Mouse (Mus musculus): ENCODE results near the gene Cacna1g.
"Not testable (repeated sequence)": the region's sequence is repeated elsewhere in the genome, so short reads cannot be mapped to it uniquely, and the experiment has no call there.

The Cacna1g gene

GRCm38 (mm10) chr11:94404178-94404577 lies 69.8 kb downstream of the Cacna1g start:
- DNase-seq (ENCODE audit: low read depth, low spot score): no peak

DNA sequence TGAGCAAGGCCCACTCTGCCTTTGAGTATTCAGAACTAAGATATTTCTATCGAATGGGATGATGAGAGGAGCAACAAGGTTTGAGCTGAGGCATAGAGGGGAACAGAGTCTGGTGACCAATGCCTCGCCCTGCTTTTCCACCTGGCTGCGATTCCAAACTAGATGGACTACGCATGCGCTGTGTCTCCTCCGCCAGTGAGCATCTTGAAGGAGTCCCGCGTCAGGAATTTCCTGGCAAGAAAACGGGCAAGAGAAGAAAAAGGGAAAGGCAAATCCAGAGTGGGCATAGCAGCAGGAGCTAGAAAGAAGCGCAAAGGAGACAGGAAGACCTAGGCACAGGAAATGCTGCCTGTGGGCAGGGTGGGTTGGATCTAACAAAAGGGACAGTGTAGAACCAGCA lies 70.2 kb downstream of the Cacna1g start:
- DNase-seq (ENCODE audit: low read depth, low spot score): no peak

GRCm38 (mm10) chr11:94402731-94403130 lies 71.3 kb downstream of the Cacna1g start:
- no peak for DNase-seq (ENCODE audit: low read depth, low spot score)

- not testable (repeated sequence) for DNase-seq (ENCODE audit: low read depth, low spot score)
Observed at GRCm38 (mm10) chr11:94402029-94402428, 72.0 kb downstream of the Cacna1g start.

DNA sequence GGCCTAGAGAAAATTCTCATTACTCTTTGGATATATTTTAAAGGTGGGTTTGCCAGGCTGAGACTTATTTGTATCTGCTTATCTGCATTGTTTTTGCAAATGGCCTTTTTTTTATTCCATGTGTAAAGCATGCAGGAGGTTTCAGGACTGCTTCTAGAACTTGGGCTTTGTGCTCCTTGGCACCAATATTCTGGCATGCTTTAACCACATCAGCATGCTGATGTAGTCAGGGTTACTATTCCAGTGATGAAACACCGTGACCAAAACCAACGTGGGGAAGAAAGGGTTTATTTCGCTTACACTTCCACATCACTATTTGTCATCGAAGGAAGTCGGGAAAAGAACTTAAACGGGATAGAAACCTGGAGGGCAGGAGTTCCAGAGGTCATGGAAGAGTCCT lies 73.0 kb downstream of the Cacna1g start:
- no peak for DNase-seq (ENCODE audit: low read depth, low spot score)

- no peak for DNase-seq (ENCODE audit: low read depth, low spot score)
Observed at GRCm38 (mm10) chr11:94394107-94394506, 79.9 kb downstream of the Cacna1g start.

GRCm38 (mm10) chr11:94393490-94393889 lies 80.5 kb downstream of the Cacna1g start:
- not testable (repeated sequence) for DNase-seq (ENCODE audit: low read depth, low spot score)

DNA sequence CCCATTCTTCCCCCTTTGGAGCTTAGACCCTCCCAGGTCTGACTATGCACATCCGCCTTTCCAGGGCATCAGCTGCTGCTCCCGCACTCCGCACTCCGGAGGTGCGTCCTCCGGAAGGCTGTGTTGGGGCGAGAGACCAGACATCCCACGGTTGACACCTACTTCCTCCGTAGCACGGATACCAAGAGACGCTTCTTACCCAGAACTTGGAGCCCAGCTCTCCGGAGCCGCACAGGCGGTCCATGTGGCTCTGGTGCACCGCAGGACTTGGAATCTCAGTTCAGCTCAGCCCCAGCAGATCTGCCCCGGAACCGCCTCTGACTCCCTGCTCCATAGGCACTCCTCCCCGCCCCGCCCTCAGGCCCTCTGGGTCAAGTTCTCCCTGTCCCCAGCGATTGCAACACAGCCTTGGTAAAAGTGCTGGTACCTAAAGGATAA lies 81.3 kb downstream of the Cacna1g start, which contains the start of gene Abcc3:
TSS of gene Abcc3 (minus strand) at position 326 of the 438 bp plus-strand sequence.
- peak; percentile 48 for DNase-seq (ENCODE audit: low read depth, low spot score)

GRCm38 (mm10) chr11:94391661-94392060 lies 82.3 kb downstream of the Cacna1g start:
- DNase-seq (ENCODE audit: low read depth, low spot score): no peak

- DNase-seq (ENCODE audit: low read depth, low spot score): no peak
Observed at GRCm38 (mm10) chr11:94390825-94391224, 83.2 kb downstream of the Cacna1g start.

DNA sequence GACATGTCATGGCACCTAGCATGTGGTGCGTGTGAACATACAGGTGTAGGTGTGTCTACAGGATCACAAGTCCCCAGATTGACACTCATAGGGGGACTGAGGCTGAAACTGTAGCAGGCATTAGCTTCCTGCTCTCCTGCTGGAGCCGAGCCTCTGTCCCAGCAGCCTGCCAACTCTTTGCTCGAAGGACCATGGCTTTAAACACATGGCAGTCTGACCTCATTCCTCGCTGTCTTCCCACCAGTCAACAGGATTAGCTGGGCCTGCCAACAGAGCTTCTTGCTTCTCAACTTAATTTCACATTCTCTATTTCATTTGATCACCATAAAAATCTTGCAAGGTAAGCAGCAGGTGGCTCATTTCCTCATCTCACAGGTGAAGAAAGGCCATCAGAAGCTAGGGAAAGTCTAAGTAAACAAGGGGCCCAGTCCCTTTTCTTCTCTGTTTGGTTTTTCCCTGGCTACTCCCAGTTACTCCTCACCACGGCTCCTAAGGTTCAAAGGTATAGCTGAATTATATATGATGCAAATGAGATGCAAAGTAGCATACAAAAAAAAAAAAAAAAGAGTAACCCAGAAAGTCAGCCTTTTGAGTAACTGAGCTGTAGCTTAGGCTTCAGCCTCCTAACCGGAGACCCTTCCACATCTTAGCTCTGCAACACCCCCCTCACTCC lies 84.1 kb downstream of the Cacna1g start:
- no peak for DNase-seq (ENCODE audit: low read depth, low spot score)

DNA sequence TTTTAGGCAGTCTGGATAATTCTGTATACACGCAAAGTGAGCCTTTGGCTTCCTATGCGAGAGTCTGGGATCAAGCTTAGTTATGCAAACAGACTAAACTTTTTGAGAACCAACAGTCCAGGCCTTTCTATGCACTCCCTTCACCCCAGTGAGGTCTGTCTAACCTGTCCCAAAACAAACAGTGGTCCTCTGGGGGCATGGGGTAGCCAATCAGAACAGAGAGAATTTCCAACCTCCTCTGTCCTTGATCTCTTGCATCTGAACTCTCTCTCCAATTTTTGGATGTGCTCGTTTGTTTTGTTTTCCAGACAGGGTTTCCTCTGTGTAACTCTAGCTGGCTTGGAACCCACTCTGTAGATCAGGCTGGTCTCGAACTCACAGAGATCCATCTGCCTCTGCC lies 85.0 kb downstream of the Cacna1g start:
- DNase-seq (ENCODE audit: low read depth, low spot score): no peak

DNA sequence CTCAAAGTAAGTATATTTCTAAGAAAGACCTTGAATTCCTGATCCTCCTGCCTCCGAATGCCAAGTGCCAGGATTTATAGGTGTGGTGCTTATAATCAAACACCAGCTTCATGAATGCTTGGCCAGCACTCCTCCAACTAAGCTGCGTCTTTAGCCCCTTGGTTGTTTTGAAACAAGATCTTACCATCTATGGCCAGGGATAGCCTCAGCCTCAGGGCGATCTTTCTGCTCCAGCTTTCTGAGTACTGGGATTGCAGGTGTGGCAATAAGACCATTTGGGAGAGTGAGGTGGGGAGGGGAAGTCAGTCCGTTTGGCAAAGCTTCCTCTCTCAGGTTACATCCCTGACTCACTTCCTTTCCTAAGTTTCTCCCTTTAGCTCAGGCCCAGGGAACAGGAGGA lies 86.2 kb downstream of the Cacna1g start:
- DNase-seq (ENCODE audit: low read depth, low spot score): no peak

- peak; percentile 67 for DNase-seq (ENCODE audit: low read depth, low spot score)
Observed at GRCm38 (mm10) chr11:94385977-94386771, 87.8 kb downstream of the Cacna1g start.

DNA sequence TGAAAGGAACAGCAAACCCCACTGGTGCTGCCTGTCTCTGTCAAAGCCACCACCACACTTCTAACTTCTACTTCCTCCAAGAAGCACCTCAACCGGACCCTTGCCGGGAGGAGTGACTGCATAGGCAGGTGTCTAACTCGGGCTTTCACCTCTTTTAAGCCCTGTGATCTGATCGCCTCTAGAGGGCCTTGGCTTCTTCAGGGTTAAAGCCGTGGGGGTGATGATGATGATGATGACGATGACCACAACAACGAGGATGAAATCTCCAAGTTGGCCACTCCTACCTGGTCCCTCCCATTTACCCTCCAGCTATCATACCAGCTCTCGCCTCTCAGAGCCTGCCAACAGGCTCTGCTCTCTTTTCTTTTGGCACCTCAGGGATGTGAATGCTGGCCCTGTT lies 94.3 kb downstream of the Cacna1g start:
- DNase-seq (ENCODE audit: low read depth, low spot score): no peak

DNA sequence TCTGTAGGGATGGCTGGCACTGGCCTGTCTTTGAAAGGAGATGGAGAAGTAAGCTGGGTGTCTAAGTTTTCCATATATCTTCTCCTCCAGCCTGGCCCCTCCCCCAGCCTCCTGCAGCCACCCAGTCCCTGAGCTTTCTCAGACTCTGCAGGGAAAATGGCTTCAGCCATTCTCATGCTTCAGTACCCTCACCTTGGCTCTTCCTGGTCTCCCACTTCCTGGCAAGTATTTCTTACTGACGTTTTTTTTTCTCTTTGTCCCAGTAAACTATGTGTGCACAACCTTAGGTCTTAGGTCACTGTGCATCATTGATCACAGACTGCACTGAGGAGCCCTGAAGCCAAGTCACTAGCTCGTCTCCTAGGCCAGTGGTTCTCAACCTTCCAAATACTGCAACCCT lies 94.9 kb downstream of the Cacna1g start:
- DNase-seq (ENCODE audit: low read depth, low spot score): no peak

DNA sequence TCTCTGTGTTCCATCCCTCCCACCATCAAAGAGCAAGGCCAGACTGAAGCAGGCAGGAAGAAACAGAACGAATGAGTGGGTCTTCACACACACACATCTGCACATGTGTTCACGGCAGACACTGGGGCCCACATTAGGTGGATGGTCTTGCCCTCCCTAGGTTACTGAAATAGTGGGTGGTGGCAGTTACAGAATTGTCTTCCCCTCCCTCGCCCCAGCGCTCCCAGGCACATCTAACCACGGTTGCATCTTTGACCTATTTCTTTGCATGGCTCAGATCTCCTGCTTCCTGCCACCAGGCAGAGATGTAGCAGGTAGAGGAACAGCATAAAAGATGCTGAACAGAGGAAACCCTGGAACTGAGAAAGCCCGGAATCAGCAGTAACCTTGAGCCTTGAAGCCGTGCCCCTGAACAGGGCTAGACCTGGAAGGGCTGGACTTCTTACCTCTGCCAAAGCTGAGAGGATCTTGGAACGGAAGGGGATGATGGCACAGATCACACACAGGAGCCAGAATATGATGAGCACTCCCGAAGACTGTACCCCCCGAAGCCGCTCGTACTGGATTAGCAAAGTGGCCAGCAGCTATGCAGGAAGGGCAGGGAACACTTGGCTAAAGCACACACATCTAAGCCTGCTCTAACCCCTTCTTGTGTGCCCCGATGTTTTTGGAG lies 99.6 kb downstream of the Cacna1g start:
- DNase-seq (ENCODE audit: low read depth, low spot score): no peak

GRCm38 (mm10) chr11:94370809-94371208 lies 103.2 kb downstream of the Cacna1g start:
- DNase-seq (ENCODE audit: low read depth, low spot score): peak; percentile 38

DNA sequence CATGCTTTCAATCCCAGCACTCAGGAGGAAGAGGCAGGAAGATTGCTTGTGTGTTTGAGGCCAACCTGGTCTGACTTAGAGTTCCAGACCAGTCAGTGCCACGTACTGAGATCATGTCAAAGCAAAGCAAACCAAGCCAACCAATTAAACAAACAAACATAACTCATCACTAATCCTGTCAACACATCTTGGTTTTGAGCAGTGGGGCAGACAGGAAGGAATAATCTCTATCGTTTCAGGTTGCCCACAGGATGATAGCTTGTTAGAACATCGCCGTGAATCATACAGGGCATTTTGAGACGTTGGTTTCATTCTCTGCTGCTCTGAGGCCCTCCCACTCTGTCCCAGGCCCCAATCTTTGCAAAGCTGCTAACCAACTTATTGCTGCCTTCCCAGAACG lies 104.0 kb downstream of the Cacna1g start:
- DNase-seq (ENCODE audit: low read depth, low spot score): peak; percentile 14

- no peak for DNase-seq (ENCODE audit: low read depth, low spot score)
Observed at GRCm38 (mm10) chr11:94365340-94365739, 108.7 kb downstream of the Cacna1g start.

- no peak for DNase-seq (ENCODE audit: low read depth, low spot score)
Observed at GRCm38 (mm10) chr11:94363690-94364089, 110.3 kb downstream of the Cacna1g start.

- DNase-seq (ENCODE audit: low read depth, low spot score): no peak
Observed at GRCm38 (mm10) chr11:94362101-94362500, 111.9 kb downstream of the Cacna1g start.
